Mouse (Mus musculus) heart, embryonic 11.5 days (tissue): ENCODE measurements around the gene Ccl25. TPM values are rescaled to one million over a fixed set of nuclear protein-coding genes. Genes with fewer than 3 reads are reported as not detected.

ENCODE experiments used
- polyA plus RNA-seq: library from polyadenylated mRNA; unstranded; fragments of >200 nt; fragmentation: Nextera tagmentation; extraction: Ambion mirVana; gene quantifications from 2 replicates; pipeline ENCODE4 v1.2.1, GENCODE M21; 2014

Ccl25 gene
- polyA plus RNA-seq, 1 experiment from 2014 or later: 13.4 TPM

Other genes with a start within 250 kb of the Ccl25 start
- gene Cd209f, start 219.4 kb upstream of the Ccl25 start, polyA plus RNA-seq: not detected in 2 replicates
- not detected in 2 replicates for gene Cd209g, start 191.1 kb upstream of the Ccl25 start, polyA plus RNA-seq
- gene Evi5l, start 158.6 kb upstream of the Ccl25 start, polyA plus RNA-seq: 10.3 and 12.7 TPM in 2 replicates
- gene Prr36, start 107.8 kb upstream of the Ccl25 start, polyA plus RNA-seq: 0.35 and 0.63 TPM in 2 replicates
- gene Lrrc8e, start 98.4 kb upstream of the Ccl25 start, polyA plus RNA-seq: 0.06 TPM in 1 of 2 replicates, not detected in the other
- gene Map2k7, start 86.5 kb upstream of the Ccl25 start, polyA plus RNA-seq: 12.5 and 14.4 TPM in 2 replicates
- gene Gm49320, start 86.3 kb upstream of the Ccl25 start, polyA plus RNA-seq: 0.07 TPM in 1 of 2 replicates, not detected in the other
- 2.5 and 2.9 TPM in 2 replicates for gene Tgfbr3l, start 77.0 kb upstream of the Ccl25 start, polyA plus RNA-seq
- 41.7 and 45.3 TPM in 2 replicates for gene Snapc2, start 72.1 kb upstream of the Ccl25 start, polyA plus RNA-seq
- gene Ctxn1, start 65.9 kb upstream of the Ccl25 start, polyA plus RNA-seq: 33.0 and 33.5 TPM in 2 replicates
- gene Timm44, start 49.3 kb upstream of the Ccl25 start, polyA plus RNA-seq: 76.9 and 79.6 TPM in 2 replicates
- 207 and 208 TPM in 2 replicates for gene Elavl1, start 203 bp downstream of the Ccl25 start, polyA plus RNA-seq
- 26.0 and 34.9 TPM in 2 replicates for gene Cers4, start 167.8 kb downstream of the Ccl25 start, polyA plus RNA-seq